Mouse (Mus musculus): ENCODE results near the gene 4930558C23Rik.

DNA sequence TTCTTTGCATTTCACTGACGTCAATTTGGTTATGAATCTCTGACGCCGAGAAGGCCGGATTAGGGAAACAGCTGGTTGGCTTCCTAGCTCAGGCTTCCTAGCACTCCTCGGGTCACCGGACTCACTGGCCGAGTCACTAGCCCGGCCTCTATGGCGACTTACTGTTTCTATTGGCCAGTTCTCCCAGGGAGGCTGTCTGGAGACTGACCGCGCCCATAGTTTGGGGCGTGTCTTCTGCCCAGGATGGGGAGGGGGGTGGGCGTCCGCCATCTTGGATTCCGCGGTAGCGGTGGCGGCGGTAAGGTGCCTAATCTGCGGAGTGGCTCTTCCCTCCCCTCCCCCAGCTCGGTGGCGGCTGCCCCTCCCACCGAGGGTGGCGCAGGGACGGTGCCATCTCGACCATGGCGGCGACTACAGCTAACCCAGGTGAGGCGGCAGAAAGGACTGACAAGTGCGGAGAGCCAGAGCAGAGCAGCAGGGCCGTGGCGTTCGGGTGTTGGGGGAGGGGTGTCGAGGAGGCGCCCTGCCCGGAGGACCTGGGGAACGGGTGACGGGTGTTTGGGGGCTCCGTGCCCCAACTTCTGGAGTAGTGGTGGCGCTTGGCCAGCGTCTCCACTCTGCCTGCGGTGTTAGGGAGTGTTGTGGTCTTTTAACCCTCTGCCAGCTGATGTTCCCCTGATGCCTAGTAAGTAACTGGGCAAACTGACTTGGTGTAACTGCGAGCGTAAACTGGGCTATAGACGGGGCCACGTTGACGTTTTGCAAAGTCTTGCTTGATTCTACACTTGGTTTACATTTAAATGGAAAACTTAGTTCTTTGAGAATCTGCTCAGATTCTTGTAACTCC is 31.7 kb upstream of the 4930558C23Rik start, which contains the start of gene Arnt:
- TF ChIP-seq CTCF (IDR thresholded peaks at IDR 0.05; ENCODE audit: extremely low read depth, insufficient read depth, low read length) (no peak), POLR2A (IDR thresholded peaks at IDR 0.05; ENCODE audit: extremely low read depth, insufficient read depth, low read length) (peak; percentile 81; the same call in 1 of the 2 replicates)

All from cortical plate, adult 2 months (tissue).